Mouse (Mus musculus) liver, adult 2 months (tissue): ENCODE data around the gene Syt2.

Source experiments
- CTCF ChIP-seq: fragments of 200-500 bp; IDR thresholded peaks from 2 replicates; pipeline ENCODE4 v1.5.1; 2011; ENCODE audit warnings: low read depth, low read length, control low read depth
- POLR2A ChIP-seq: fragments of 200-500 bp; IDR thresholded peaks from 2 replicates; pipeline ENCODE4 v1.6.1; 2011; ENCODE audit warnings: low read length, control low read depth; ENCODE audit not compliant: insufficient read depth; ENCODE audit errors: extremely low read depth

- TF ChIP-seq POLR2A (no peak), CTCF (no peak)
Observed at GRCm38 (mm10) chr1:134791456-134791855, 145.0 kb downstream of the Syt2 start.
